Mouse (Mus musculus) limb, embryonic 14.5 days (tissue): ENCODE data around the gene Klk4. TPM values are rescaled to one million over a fixed set of nuclear protein-coding genes. Genes with fewer than 3 reads are reported as not detected.

Source experiments
- ATAC-seq: fragments of 200-750 bp; cut with Nextera tagmentation; 2 replicates; pipeline ENCODE4 v1.8.0; 2017; ENCODE audit warnings: low read depth, moderate number of reproducible peaks, moderate TSS enrichment; ENCODE audit not compliant: low FRiP score
- DNase-seq: peaks from one replicate; pipeline ENCODE4 v3.0.0-alpha.2; 2015; ENCODE audit warnings: low spot score
- H3K27ac ChIP-seq: fragments of 300-500 bp; sonication (generic); replicated peaks from 2 replicates; pipeline ENCODE4 v1.5.1; 2014; ENCODE audit warnings: low read depth, mild to moderate bottlenecking, low read length, moderate library complexity, mixed read lengths
- H3K27me3 ChIP-seq: fragments of 300-500 bp; sonication (generic); 2 replicates; pipeline ENCODE4 v1.6.1; 2014; ENCODE audit warnings: low read length, mixed read lengths; ENCODE audit not compliant: control insufficient read depth, insufficient read depth
- H3K36me3 ChIP-seq: fragments of 300-500 bp; sonication (generic); 2 replicates; pipeline ENCODE4 v1.6.1; 2014; ENCODE audit warnings: mild to moderate bottlenecking, low read length, moderate library complexity, mixed read lengths; ENCODE audit not compliant: control insufficient read depth, insufficient read depth
- H3K4me1 ChIP-seq: fragments of 300-500 bp; sonication (generic); 2 replicates; pipeline ENCODE4 v1.6.1; 2014; ENCODE audit warnings: antibody characterized with exemption, low read length, mixed read lengths; ENCODE audit not compliant: control insufficient read depth, insufficient read depth
- H3K4me2 ChIP-seq: fragments of 300-500 bp; sonication (generic); replicated peaks from 2 replicates; pipeline ENCODE4 v1.6.1; 2014; ENCODE audit warnings: low read depth, mild to moderate bottlenecking, low read length, moderate library complexity; ENCODE audit not compliant: severe bottlenecking
- H3K4me3 ChIP-seq: fragments of 300-500 bp; sonication (generic); replicated peaks from 2 replicates; pipeline ENCODE4 v1.5.1; 2014; ENCODE audit warnings: low read length
- H3K9ac ChIP-seq: fragments of 300-500 bp; sonication (generic); 2 replicates; pipeline ENCODE4 v1.6.1; 2014; ENCODE audit warnings: mild to moderate bottlenecking, low read depth, low read length, moderate library complexity; ENCODE audit not compliant: severe bottlenecking
- H3K9me3 ChIP-seq: fragments of 300-500 bp; sonication (generic); 2 replicates; pipeline ENCODE4 v1.6.1; 2016; ENCODE audit warnings: low read length; ENCODE audit not compliant: control insufficient read depth
- POLR2A ChIP-seq: fragments of 200-500 bp; IDR thresholded peaks from 2 replicates; pipeline ENCODE4 v1.8.0; 2012; ENCODE audit warnings: inconsistent platforms, mild to moderate bottlenecking, moderate library complexity, borderline replicate concordance; ENCODE audit not compliant: insufficient read depth, insufficient read length; ENCODE audit errors: extremely low read depth
- WGBS: fragments of 180-500 bp; shearing (Covaris S2); extraction: QIAGEN DNeasy Blood & Tissue Kit; methylation state at CpG from one replicate; pipeline ENCODE4 v1.1.7; 2014; 5-methylcytosine and 5-hydroxymethylcytosine counted together
- polyA plus RNA-seq, 2 experiments: library from polyadenylated mRNA; depleted of rRNA in 1 of 2; stranded (reverse) in 1 of 2; unstranded in 1 of 2; fragments of >200 nt; fragmentation: Nextera tagmentation in 1 of 2; extraction: Ambion mirVana in 1 of 2; gene quantifications; 2 replicates each; pipeline versions ENCODE4 v1.2.1 to v1.2.3; 2012 to 2014

Klk4 gene
- polyA plus RNA-seq, 2 experiments, result 0.09 TPM; not detected in 1

- no peak for TF ChIP-seq POLR2A
- H3K27ac ChIP-seq, result no peak overlapping the region
- DNase-seq (peak; percentile 14), ATAC-seq (no peak)
- no peak overlapping the region for H3K4me2 ChIP-seq
- H3K9me3 ChIP-seq, result no peaks in the 10 kb centered on the region
- no peaks in the 10 kb centered on the region for H3K4me1 ChIP-seq
- H3K9ac ChIP-seq, result no peak overlapping the region
- H3K4me3 ChIP-seq, result no peak overlapping the region
- H3K36me3 ChIP-seq, result no peaks in the 10 kb centered on the region
- H3K27me3 ChIP-seq, result no peaks in the 10 kb centered on the region
- 52% methylated on average over 4 of the region's 4 CpGs for WGBS
Measured at GRCm38 (mm10) chr7:43928521-43928920, 47.6 kb downstream of the Klk4 start.

GRCm38 (mm10) chr7:43932337-43932736 is 51.4 kb downstream of the Klk4 start:
- H3K27me3 ChIP-seq, result no peaks in the 10 kb centered on the region
- no peaks in the 10 kb centered on the region for H3K36me3 ChIP-seq
- H3K9ac ChIP-seq, result no peak overlapping the region
- no peak for TF ChIP-seq POLR2A
- H3K4me1 ChIP-seq, result no peaks in the 10 kb centered on the region
- H3K4me3 ChIP-seq, result no peak overlapping the region
- H3K9me3 ChIP-seq, result no peaks in the 10 kb centered on the region
- no peak overlapping the region for H3K27ac ChIP-seq
- no peak overlapping the region for H3K4me2 ChIP-seq
- ATAC-seq, result no peak
- 51% methylated on average over 4 of the region's 4 CpGs for whole genome bisulfite sequencing
- DNase-seq, result no peak

GRCm38 (mm10) chr7:43933440-43933839 is 52.5 kb downstream of the Klk4 start, which contains the start of gene Klk15:
Klk15 (plus strand) TSS chr7:43933740.
- H3K4me3 ChIP-seq, result no peak within 1 kb of the TSS
- no peaks in the 10 kb centered on the region for H3K9me3 ChIP-seq
- no peak for ATAC-seq
- no peak within 1 kb of the TSS for H3K4me2 ChIP-seq
- no peaks in the 10 kb centered on the region for H3K27me3 ChIP-seq
- TF ChIP-seq POLR2A, result no peak
- no peak for DNase-seq
- no peak within 1 kb of the TSS for H3K9ac ChIP-seq
- no peaks in the 10 kb centered on the region for H3K36me3 ChIP-seq
- no peak within 1 kb of the TSS for H3K27ac ChIP-seq
- 65% methylated on average over 2 of the region's 3 CpGs for WGBS
- no peaks in the 10 kb centered on the region for H3K4me1 ChIP-seq

GRCm38 (mm10) chr7:43934747-43935146 is 53.8 kb downstream of the Klk4 start:
- WGBS, result 49% methylated on average over 3 of the region's 3 CpGs
- no peak for TF ChIP-seq POLR2A

More at GRCm38 (mm10) chr7:43934747-43935146, 53.8 kb downstream of the Klk4 start:
- H3K9ac ChIP-seq, result no peak overlapping the region
- H3K9me3 ChIP-seq, result no peaks in the 10 kb centered on the region
- H3K4me1 ChIP-seq, result no peaks in the 10 kb centered on the region
- no peak overlapping the region for H3K27ac ChIP-seq
- H3K4me2 ChIP-seq, result no peak overlapping the region
- no peak overlapping the region for H3K4me3 ChIP-seq
- no peak for ATAC-seq
- no peak for DNase-seq
- H3K36me3 ChIP-seq, result no peaks in the 10 kb centered on the region
- H3K27me3 ChIP-seq, result no peaks in the 10 kb centered on the region

Other genes starting within 250 kb of the Klk4 start
- gene Ceacam18, start 246.5 kb upstream of the Klk4 start, polyA plus RNA-seq (2012; rRNA removed), result not detected in 2 replicates
- not detected in 2 replicates for gene Ceacam18, start 246.5 kb upstream of the Klk4 start, polyA plus RNA-seq (2014; fragmentation: Nextera tagmentation; extraction: Ambion mirVana)
- gene Siglece, start 221.0 kb upstream of the Klk4 start, polyA plus RNA-seq (2012; rRNA removed), result 0.65 and 1.1 TPM in 2 replicates
- gene Siglece, start 221.0 kb upstream of the Klk4 start, polyA plus RNA-seq (2014; fragmentation: Nextera tagmentation; extraction: Ambion mirVana), result 0.55 and 1.1 TPM in 2 replicates
- 13.4 and 15.8 TPM in 2 replicates for gene Ctu1, start 209.1 kb upstream of the Klk4 start, polyA plus RNA-seq (2012; rRNA removed)
- gene Ctu1, start 209.1 kb upstream of the Klk4 start, polyA plus RNA-seq (2014; fragmentation: Nextera tagmentation; extraction: Ambion mirVana), result 11.2 and 12.0 TPM in 2 replicates
- 0.14 and 0.20 TPM in 2 replicates for gene Klk14, start 190.7 kb upstream of the Klk4 start, polyA plus RNA-seq (2012; rRNA removed)
- not detected in 2 replicates for gene Klk14, start 190.7 kb upstream of the Klk4 start, polyA plus RNA-seq (2014; fragmentation: Nextera tagmentation; extraction: Ambion mirVana)
- 1.7 and 1.8 TPM in 2 replicates for gene Klk13, start 168.6 kb upstream of the Klk4 start, polyA plus RNA-seq (2012; rRNA removed)
- gene Klk13, start 168.6 kb upstream of the Klk4 start, polyA plus RNA-seq (2014; fragmentation: Nextera tagmentation; extraction: Ambion mirVana), result 2.9 and 3.7 TPM in 2 replicates
- gene Klk12, start 112.3 kb upstream of the Klk4 start, polyA plus RNA-seq (2012; rRNA removed), result not detected in 2 replicates
- gene Klk12, start 112.3 kb upstream of the Klk4 start, polyA plus RNA-seq (2014; fragmentation: Nextera tagmentation; extraction: Ambion mirVana), result not detected in 2 replicates
- 3.5 and 3.8 TPM in 2 replicates for gene Klk11, start 106.6 kb upstream of the Klk4 start, polyA plus RNA-seq (2012; rRNA removed)
- gene Klk11, start 106.6 kb upstream of the Klk4 start, polyA plus RNA-seq (2014; fragmentation: Nextera tagmentation; extraction: Ambion mirVana), result 1.6 and 3.4 TPM in 2 replicates
- gene Klk10, start 100.1 kb upstream of the Klk4 start, polyA plus RNA-seq (2012; rRNA removed), result 6.8 and 7.4 TPM in 2 replicates
- 7.5 and 7.8 TPM in 2 replicates for gene Klk10, start 100.1 kb upstream of the Klk4 start, polyA plus RNA-seq (2014; fragmentation: Nextera tagmentation; extraction: Ambion mirVana)
- gene Klk9, start 89.3 kb upstream of the Klk4 start, polyA plus RNA-seq (2012; rRNA removed), result 0.14 and 0.21 TPM in 2 replicates
- gene Klk9, start 89.3 kb upstream of the Klk4 start, polyA plus RNA-seq (2014; fragmentation: Nextera tagmentation; extraction: Ambion mirVana), result 0.21 and 0.53 TPM in 2 replicates
- 12.6 and 18.4 TPM in 2 replicates for gene Klk8, start 83.6 kb upstream of the Klk4 start, polyA plus RNA-seq (2012; rRNA removed)
- gene Klk8, start 83.6 kb upstream of the Klk4 start, polyA plus RNA-seq (2014; fragmentation: Nextera tagmentation; extraction: Ambion mirVana), result 30.5 and 34.7 TPM in 2 replicates
- 0.14 and 0.21 TPM in 2 replicates for gene Klk7, start 69.9 kb upstream of the Klk4 start, polyA plus RNA-seq (2012; rRNA removed)
- gene Klk7, start 69.9 kb upstream of the Klk4 start, polyA plus RNA-seq (2014; fragmentation: Nextera tagmentation; extraction: Ambion mirVana), result 0.12 TPM in 1 of 2 replicates, not detected in the other
- 0.08 TPM in 1 of 2 replicates, not detected in the other for gene Klk6, start 56.7 kb upstream of the Klk4 start, polyA plus RNA-seq (2012; rRNA removed)
- gene Klk6, start 56.7 kb upstream of the Klk4 start, polyA plus RNA-seq (2014; fragmentation: Nextera tagmentation; extraction: Ambion mirVana), result not detected in 2 replicates
- 0.40 and 0.55 TPM in 2 replicates for gene Klk5, start 39.2 kb upstream of the Klk4 start, polyA plus RNA-seq (2012; rRNA removed)
- 0.80 and 2.7 TPM in 2 replicates for gene Klk5, start 39.2 kb upstream of the Klk4 start, polyA plus RNA-seq (2014; fragmentation: Nextera tagmentation; extraction: Ambion mirVana)
- not detected in 2 replicates for gene Klk15, start 52.6 kb downstream of the Klk4 start, polyA plus RNA-seq (2012; rRNA removed)
- gene Klk15, start 52.6 kb downstream of the Klk4 start, polyA plus RNA-seq (2014; fragmentation: Nextera tagmentation; extraction: Ambion mirVana), result not detected in 2 replicates
- not detected in 2 replicates for gene Klk1b8, start 69.5 kb downstream of the Klk4 start, polyA plus RNA-seq (2012; rRNA removed)
- not detected in 2 replicates for gene Klk1b8, start 69.5 kb downstream of the Klk4 start, polyA plus RNA-seq (2014; fragmentation: Nextera tagmentation; extraction: Ambion mirVana)
- not detected in 2 replicates for gene Klk1b1, start 85.6 kb downstream of the Klk4 start, polyA plus RNA-seq (2012; rRNA removed)
- gene Klk1b1, start 85.6 kb downstream of the Klk4 start, polyA plus RNA-seq (2014; fragmentation: Nextera tagmentation; extraction: Ambion mirVana), result not detected in 2 replicates
- gene Klk1b9, start 94.9 kb downstream of the Klk4 start, polyA plus RNA-seq (2012; rRNA removed), result not detected in 2 replicates
- not detected in 2 replicates for gene Klk1b9, start 94.9 kb downstream of the Klk4 start, polyA plus RNA-seq (2014; fragmentation: Nextera tagmentation; extraction: Ambion mirVana)
- gene Klk1b11, start 114.7 kb downstream of the Klk4 start, polyA plus RNA-seq (2012; rRNA removed), result not detected in 2 replicates
- gene Klk1b11, start 114.7 kb downstream of the Klk4 start, polyA plus RNA-seq (2014; fragmentation: Nextera tagmentation; extraction: Ambion mirVana), result not detected in 2 replicates
- gene Klk1b26, start 131.0 kb downstream of the Klk4 start, polyA plus RNA-seq (2012; rRNA removed), result 0.05 and 0.20 TPM in 2 replicates
- gene Klk1b26, start 131.0 kb downstream of the Klk4 start, polyA plus RNA-seq (2014; fragmentation: Nextera tagmentation; extraction: Ambion mirVana), result 0.14 and 0.36 TPM in 2 replicates
- not detected in 2 replicates for gene Klk1b27, start 171.1 kb downstream of the Klk4 start, polyA plus RNA-seq (2012; rRNA removed)
- not detected in 2 replicates for gene Klk1b27, start 171.1 kb downstream of the Klk4 start, polyA plus RNA-seq (2014; fragmentation: Nextera tagmentation; extraction: Ambion mirVana)
- gene Klk1b21, start 221.2 kb downstream of the Klk4 start, polyA plus RNA-seq (2012; rRNA removed), result not detected in 2 replicates
- not detected in 2 replicates for gene Klk1b21, start 221.2 kb downstream of the Klk4 start, polyA plus RNA-seq (2014; fragmentation: Nextera tagmentation; extraction: Ambion mirVana)
- not detected in 2 replicates for gene Klk1b22, start 231.5 kb downstream of the Klk4 start, polyA plus RNA-seq (2012; rRNA removed)
- gene Klk1b22, start 231.5 kb downstream of the Klk4 start, polyA plus RNA-seq (2014; fragmentation: Nextera tagmentation; extraction: Ambion mirVana), result not detected in 2 replicates